ENCODE assay signal across 8 mouse cellular contexts in the genomic region with DNA sequence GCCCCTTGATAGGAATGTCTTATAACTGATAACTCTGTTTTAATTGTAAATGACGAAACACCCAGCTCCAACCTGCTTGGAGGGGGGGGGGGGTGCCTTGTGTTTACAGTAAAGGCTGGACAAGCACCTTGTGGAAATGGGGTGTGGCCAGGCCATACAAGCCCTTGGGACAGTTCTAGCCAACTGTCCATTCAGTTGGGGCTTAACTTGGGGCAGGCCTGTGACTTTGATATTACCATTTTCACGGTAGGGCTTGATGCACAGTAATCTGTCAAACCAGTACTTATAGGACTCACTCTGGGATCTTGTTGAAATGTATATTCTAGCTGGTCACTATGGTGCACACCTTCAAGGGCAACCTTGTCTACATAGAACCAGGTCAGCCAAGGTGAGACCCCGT. TPM values are rescaled to one million over a fixed set of nuclear protein-coding genes. Genes with fewer than 3 reads are reported as not detected.
DNase-seq lines count a peak whose midpoint lies in the region; ATAC-seq lines count a peak whose summit lies in the region.

No protein-coding gene starts in this region.

- ATAC-seq in kidney, embryonic 15.5 days (replicated peaks; ENCODE audit: low FRiP score), result no peak
- ATAC-seq in embryonic facial prominence, embryonic 11.5 days (replicated peaks; ENCODE audit: insufficient number of reproducible peaks, low FRiP score, low TSS enrichment, low read depth), result no peak
- no peak; the same call in 1 of the 2 replicates for ATAC-seq in hindbrain, embryonic 16.5 days
- peak; percentile 8; the same call in 1 of the 2 replicates for ATAC-seq in midbrain, embryonic 15.5 days (replicated peaks)
- no peak for ATAC-seq in megakaryocyte-erythroid progenitor cell, adult 5-6 weeks (replicated peaks; ENCODE audit: low FRiP score, low TSS enrichment, poor library complexity, severe bottlenecking)

- H3K9me3 ChIP-seq in kidney, embryonic 15.5 days (replicated peaks), result no peaks in the 10 kb centered on the region
- H3K9me3 ChIP-seq in embryonic facial prominence, embryonic 11.5 days (replicated peaks; ENCODE audit: control insufficient read depth, low read length), result no peaks in the 10 kb centered on the region
- H3K9me3 ChIP-seq in hindbrain, embryonic 16.5 days (ENCODE audit: control insufficient read depth, low read length), result no peaks in the 10 kb centered on the region
- no peaks in the 10 kb centered on the region for H3K9me3 ChIP-seq in midbrain, embryonic 15.5 days

- H3K4me1 ChIP-seq in kidney, embryonic 15.5 days, result peaks cover 31% of the 10 kb centered on the region
- H3K4me1 ChIP-seq in embryonic facial prominence, embryonic 11.5 days (ENCODE audit: control insufficient read depth, insufficient read depth, low read length), result no peaks in the 10 kb centered on the region
- peaks cover 13% of the 10 kb centered on the region for H3K4me1 ChIP-seq in hindbrain, embryonic 16.5 days (ENCODE audit: control insufficient read depth, insufficient read depth, low read depth, low read length)
- peaks cover 18% of the 10 kb centered on the region for H3K4me1 ChIP-seq in midbrain, embryonic 15.5 days

- intact Hi-C loops in gastrocnemius, postnatal 14 days (cut with DNase I; ENCODE audit: low total_unique reads), result loop anchor here (5.0 kb wide), 1 partner anchor 56 kb away; the partner anchor contains the start of gene Pcbp1

- peaks cover 35% of the 10 kb centered on the region; the same call in 1 of the 2 replicates for H3K36me3 ChIP-seq in kidney, embryonic 15.5 days
- no peaks in the 10 kb centered on the region for H3K36me3 ChIP-seq in embryonic facial prominence, embryonic 11.5 days (replicated peaks; ENCODE audit: control insufficient read depth, insufficient read depth, low read depth, low read length)
- H3K36me3 ChIP-seq in hindbrain, embryonic 16.5 days (ENCODE audit: control insufficient read depth, insufficient read depth, low read length), result peaks cover 8% of the 10 kb centered on the region; the same call in 1 of the 2 replicates
- peaks cover 7% of the 10 kb centered on the region; the same call in 1 of the 2 replicates for H3K36me3 ChIP-seq in midbrain, embryonic 15.5 days (replicated peaks)

- H3K4me3 ChIP-seq in kidney, embryonic 15.5 days (replicated peaks), result peak overlapping the region; percentile 42
- H3K4me3 ChIP-seq in embryonic facial prominence, embryonic 11.5 days (ENCODE audit: low read depth, low read length), result no peak overlapping the region
- no peak overlapping the region for H3K4me3 ChIP-seq in hindbrain, embryonic 16.5 days (ENCODE audit: low read length)
- H3K4me3 ChIP-seq in midbrain, embryonic 15.5 days, result peak overlapping the region; percentile 40; the same call in 1 of the 2 replicates

- peak overlapping the region; percentile 93 for H3K27ac ChIP-seq in kidney, embryonic 15.5 days
- no peak overlapping the region for H3K27ac ChIP-seq in embryonic facial prominence, embryonic 11.5 days (replicated peaks; ENCODE audit: low read depth, low read length)
- peak overlapping the region; percentile 85 for H3K27ac ChIP-seq in hindbrain, embryonic 16.5 days (ENCODE audit: low read depth, low read length)
- peak overlapping the region; percentile 96 for H3K27ac ChIP-seq in midbrain, embryonic 15.5 days

- 89% methylated on average over 3 of the region's 3 CpGs for WGBS in kidney, embryonic 15.5 days
- WGBS in embryonic facial prominence, embryonic 11.5 days, result 91% methylated on average over 3 of the region's 3 CpGs
- 93% methylated on average over 3 of the region's 3 CpGs for WGBS in hindbrain, embryonic 16.5 days
- WGBS in midbrain, embryonic 15.5 days, result 89% methylated on average over 3 of the region's 3 CpGs

- H3K9ac ChIP-seq in kidney, embryonic 15.5 days, result peak overlapping the region; percentile 48; the same call in 1 of the 2 replicates
- H3K9ac ChIP-seq in embryonic facial prominence, embryonic 11.5 days (replicated peaks; ENCODE audit: low read length), result peak overlapping the region; percentile 47; the same call in 1 of the 2 replicates
- H3K9ac ChIP-seq in hindbrain, embryonic 16.5 days (ENCODE audit: low read depth, low read length), result no peak overlapping the region
- H3K9ac ChIP-seq in midbrain, embryonic 15.5 days, result no peak overlapping the region; the same call in 1 of the 2 replicates

- no peak for DNase-seq in kidney, postnatal 4 days
- DNase-seq in embryonic facial prominence, embryonic 11.5 days (ENCODE audit: low spot score), result no peak
- DNase-seq in gastrocnemius, postnatal 14 days, result no peak
- DNase-seq in left cerebral cortex, adult 9 months (ENCODE audit: low spot score in 2 of 2), result no peak

- H3K27me3 ChIP-seq in kidney, embryonic 15.5 days, result no peaks in the 10 kb centered on the region
- H3K27me3 ChIP-seq in embryonic facial prominence, embryonic 11.5 days (ENCODE audit: control insufficient read depth, insufficient read depth, low read length), result no peaks in the 10 kb centered on the region
- no peaks in the 10 kb centered on the region for H3K27me3 ChIP-seq in hindbrain, embryonic 16.5 days (replicated peaks; ENCODE audit: control insufficient read depth, insufficient read depth, low read length)
- no peaks in the 10 kb centered on the region for H3K27me3 ChIP-seq in midbrain, embryonic 15.5 days (replicated peaks)

- H3K4me2 ChIP-seq in kidney, embryonic 15.5 days, result peak overlapping the region; percentile 73
- peak overlapping the region; percentile 46 for H3K4me2 ChIP-seq in embryonic facial prominence, embryonic 11.5 days (ENCODE audit: low read depth, low read length)
- H3K4me2 ChIP-seq in hindbrain, embryonic 16.5 days (ENCODE audit: low read length), result peak overlapping the region; percentile 78
- peak overlapping the region; percentile 67 for H3K4me2 ChIP-seq in midbrain, embryonic 15.5 days

RNA-seq across cellular contexts. Expression of gene C87436, which starts 33.1 kb away (rescaled TPM):
- 24.4 and 25.5 TPM in 2 replicates for polyA plus RNA-seq in kidney, embryonic 15.5 days (2015; fragmentation: Nextera tagmentation; extraction: Ambion mirVana)
- polyA plus RNA-seq in embryonic facial prominence, embryonic 11.5 days (2014; fragmentation: Nextera tagmentation; extraction: Ambion mirVana), result 23.8 and 25.1 TPM in 2 replicates
- polyA plus RNA-seq in hindbrain, embryonic 16.5 days (2015; fragmentation: Nextera tagmentation; extraction: Ambion mirVana), result 21.4 and 22.9 TPM in 2 replicates
- polyA plus RNA-seq in midbrain, embryonic 15.5 days (2015; fragmentation: Nextera tagmentation; extraction: Ambion mirVana), result 25.2 and 25.8 TPM in 2 replicates
- total RNA-seq in gastrocnemius, postnatal 14 days (2021), result 1 to 10 TPM; 6.4 to 7.8 TPM
- 29.8 and 33.8 TPM in 2 replicates for total RNA-seq in megakaryocyte-erythroid progenitor cell, adult 5-6 weeks (2014; fragmentation: Nextera tagmentation)
- 12.4 and 21.9 TPM in 2 replicates for total RNA-seq in megakaryocyte-erythroid progenitor cell, adult 5-6 weeks (2017)

RNA-seq across cellular contexts. Expression of gene Gm44790, which starts 44.9 kb away (rescaled TPM):
- polyA plus RNA-seq in kidney, embryonic 15.5 days (2015; fragmentation: Nextera tagmentation; extraction: Ambion mirVana), result 0.43 and 0.51 TPM in 2 replicates
- polyA plus RNA-seq in embryonic facial prominence, embryonic 11.5 days (2014; fragmentation: Nextera tagmentation; extraction: Ambion mirVana), result not detected in 2 replicates
- polyA plus RNA-seq in hindbrain, embryonic 16.5 days (2015; fragmentation: Nextera tagmentation; extraction: Ambion mirVana), result not detected in 2 replicates
- polyA plus RNA-seq in midbrain, embryonic 15.5 days (2015; fragmentation: Nextera tagmentation; extraction: Ambion mirVana), result not detected in 2 replicates
- total RNA-seq in gastrocnemius, postnatal 14 days (2021), result under 1 TPM in 1 of 2 experiments, not detected in 1; 0.47 TPM
- total RNA-seq in megakaryocyte-erythroid progenitor cell, adult 5-6 weeks (2014; fragmentation: Nextera tagmentation), result not detected in 2 replicates
- 4.9 TPM in 1 of 2 replicates, not detected in the other for total RNA-seq in megakaryocyte-erythroid progenitor cell, adult 5-6 weeks (2017)

RNA-seq across cellular contexts. Expression of gene Pcbp1, which starts 54.8 kb away (rescaled TPM):
- polyA plus RNA-seq in kidney, embryonic 15.5 days (2015; fragmentation: Nextera tagmentation; extraction: Ambion mirVana), result 488 and 506 TPM in 2 replicates
- 405 and 423 TPM in 2 replicates for polyA plus RNA-seq in embryonic facial prominence, embryonic 11.5 days (2014; fragmentation: Nextera tagmentation; extraction: Ambion mirVana)
- 123 and 163 TPM in 2 replicates for polyA plus RNA-seq in hindbrain, embryonic 16.5 days (2015; fragmentation: Nextera tagmentation; extraction: Ambion mirVana)
- 339 and 344 TPM in 2 replicates for polyA plus RNA-seq in midbrain, embryonic 15.5 days (2015; fragmentation: Nextera tagmentation; extraction: Ambion mirVana)
- total RNA-seq in gastrocnemius, postnatal 14 days (2021), result 100 to 1,000 TPM; 128 to 164 TPM
- total RNA-seq in megakaryocyte-erythroid progenitor cell, adult 5-6 weeks (2014; fragmentation: Nextera tagmentation), result 289 and 315 TPM in 2 replicates
- 118 and 123 TPM in 2 replicates for total RNA-seq in megakaryocyte-erythroid progenitor cell, adult 5-6 weeks (2017)

Comparison
In these comparisons a context has a peak if more than half of its experiments do, and no peak if none do; other contexts are left out.
1. H3K4me3 ChIP-seq: peak in kidney, embryonic 15.5 days (single experiment) and midbrain, embryonic 15.5 days (single experiment); none in embryonic facial prominence, embryonic 11.5 days (single experiment) and hindbrain, embryonic 16.5 days (single experiment).
2. H3K9ac ChIP-seq: peak in kidney, embryonic 15.5 days (single experiment) and embryonic facial prominence, embryonic 11.5 days (single experiment); none in hindbrain, embryonic 16.5 days (single experiment) and midbrain, embryonic 15.5 days (single experiment).
3. Peak in every context shown above with its lines, with median percentiles within 50 percentile points of each other: H3K4me2 ChIP-seq.